Mouse (Mus musculus) left cerebral cortex, postnatal 25 days (tissue): ENCODE data around the gene Hist1h3c. TPM values are rescaled to one million over a fixed set of nuclear protein-coding genes. Genes with fewer than 3 reads are reported as not detected.
"Not testable (repeated sequence)": the region's sequence is repeated elsewhere in the genome, so short reads cannot be mapped to it uniquely, and the experiment has no call there.

Source experiments
- DNase-seq, 2 experiments: peaks; one replicate each; pipeline ENCODE4 v3.0.0; 2022; ENCODE audit warnings: low spot score in 2 of 2, mixed read lengths in 1 of 2
- intact Hi-C: fragments of 180-260 bp; cut with DNase I; formaldehyde crosslinking; loops from one replicate; pipeline ENCODE4 v1.15.1; 2025
- total RNA-seq, 2 experiments: library from RNA; stranded (reverse); gene quantifications; 2 replicates each; pipeline ENCODE4 v1.2.3; 2021

Gene Hist1h3c
- 1 to 10 TPM; 1.9 to 2.6 TPM for total RNA-seq

GRCm38 (mm10) chr13:23745381-23746161 lies at the start of gene Hist1h3c:
TSS of gene Hist1h3c (minus strand) at chr13:23745602.
- DNase-seq, result peak; percentile 86 to 90
- intact Hi-C loops, result no loop called here

- intact Hi-C loops, result loop anchor here (2.0 to 5.0 kb wide), 3 partner anchors 92 to 525 kb away; no protein-coding TSS in a partner anchor
- DNase-seq, result peak; percentile 54 to 64
Observed at GRCm38 (mm10) chr13:23792520-23792919, 47.1 kb upstream of the Hist1h3c start.

DNA sequence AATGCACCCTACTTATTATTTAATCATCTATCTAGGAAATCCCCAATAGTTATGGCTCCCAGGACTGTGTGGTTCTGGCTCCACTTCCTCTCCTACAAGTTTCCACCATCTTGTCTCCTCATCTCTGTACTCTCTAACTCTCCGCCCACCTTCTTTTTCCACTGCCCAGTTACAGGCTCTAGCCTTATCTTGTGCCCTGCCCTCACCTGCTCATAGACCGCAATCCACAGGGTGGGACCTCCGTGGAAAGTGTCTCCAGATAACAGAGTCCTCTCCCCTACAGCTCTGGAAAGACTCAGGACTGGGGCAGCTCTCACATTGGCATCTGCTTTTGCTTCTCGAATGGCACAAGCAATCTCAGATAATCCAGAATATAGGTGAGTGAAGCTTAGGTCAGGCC lies 33.6 kb upstream of the Hist1h3c start:
- DNase-seq, result no peak
- intact Hi-C loops, result no loop called here

DNA sequence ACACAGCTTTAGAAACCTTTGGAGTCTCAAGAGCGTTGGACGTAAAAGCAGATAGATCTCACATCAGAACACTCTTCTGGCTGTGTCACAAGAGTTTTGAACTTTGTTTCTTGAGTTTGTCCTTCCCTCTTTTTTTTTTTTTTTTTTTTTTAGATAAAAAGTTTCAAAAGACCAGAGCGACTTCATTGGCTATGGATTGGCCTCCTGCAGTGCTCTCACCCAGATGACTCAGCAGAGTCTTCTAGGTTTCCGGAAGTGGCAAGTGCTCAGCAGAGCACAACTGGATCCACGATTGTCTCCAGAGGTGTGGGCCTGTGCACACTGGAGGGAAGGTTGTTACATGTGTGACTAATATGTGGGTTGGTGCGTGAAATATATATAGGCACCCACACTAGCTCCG lies 32.9 kb upstream of the Hist1h3c start:
- intact Hi-C loops, result no loop called here
- no peak for DNase-seq

GRCm38 (mm10) chr13:23772561-23773313 lies 27.3 kb upstream of the Hist1h3c start:
- DNase-seq, result peak; percentile 46 to 73

GRCm38 (mm10) chr13:23769613-23770012 lies 24.2 kb upstream of the Hist1h3c start, which contains the start of gene Trim38:
TSS of gene Trim38 (plus strand) at chr13:23769913.
- intact Hi-C loops, result loop anchor here (10.0 kb wide), 1 partner anchor 335 kb away; no protein-coding TSS in a partner anchor
- DNase-seq, result not testable (repeated sequence)

More at GRCm38 (mm10) chr13:23772561-23773313, 27.3 kb upstream of the Hist1h3c start:
- intact Hi-C loops, result no loop called here

- no peak for DNase-seq
- intact Hi-C loops, result loop anchor here (10.0 kb wide), 1 partner anchor 334 kb away; no protein-coding TSS in a partner anchor
Observed at GRCm38 (mm10) chr13:23768834-23769397, 23.5 kb upstream of the Hist1h3c start.

- no peak for DNase-seq
- intact Hi-C loops, result loop anchor here (10.0 kb wide), 1 partner anchor 332 kb away; no protein-coding TSS in a partner anchor
Observed at GRCm38 (mm10) chr13:23766772-23767171, 21.4 kb upstream of the Hist1h3c start.

DNA sequence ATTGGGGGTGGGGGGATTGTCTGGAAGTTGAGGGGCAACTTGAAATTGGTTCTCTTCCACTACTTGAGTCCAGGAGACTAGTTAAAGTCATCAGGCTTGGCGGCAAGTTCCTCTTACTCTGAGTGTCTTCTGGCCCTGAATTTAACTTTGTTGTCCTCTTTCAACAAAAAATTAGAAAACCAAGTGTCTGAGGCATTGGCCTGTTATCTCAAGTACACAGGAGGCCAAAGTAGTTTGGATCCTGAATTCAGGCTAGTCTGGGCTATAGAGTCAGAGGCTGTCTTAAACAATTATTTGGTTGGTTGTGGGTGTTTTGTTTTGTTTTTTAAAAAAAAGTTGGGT lies 19.7 kb upstream of the Hist1h3c start:
- intact Hi-C loops, result loop anchor here (10.0 kb wide), 1 partner anchor 330 kb away; no protein-coding TSS in a partner anchor

DNA sequence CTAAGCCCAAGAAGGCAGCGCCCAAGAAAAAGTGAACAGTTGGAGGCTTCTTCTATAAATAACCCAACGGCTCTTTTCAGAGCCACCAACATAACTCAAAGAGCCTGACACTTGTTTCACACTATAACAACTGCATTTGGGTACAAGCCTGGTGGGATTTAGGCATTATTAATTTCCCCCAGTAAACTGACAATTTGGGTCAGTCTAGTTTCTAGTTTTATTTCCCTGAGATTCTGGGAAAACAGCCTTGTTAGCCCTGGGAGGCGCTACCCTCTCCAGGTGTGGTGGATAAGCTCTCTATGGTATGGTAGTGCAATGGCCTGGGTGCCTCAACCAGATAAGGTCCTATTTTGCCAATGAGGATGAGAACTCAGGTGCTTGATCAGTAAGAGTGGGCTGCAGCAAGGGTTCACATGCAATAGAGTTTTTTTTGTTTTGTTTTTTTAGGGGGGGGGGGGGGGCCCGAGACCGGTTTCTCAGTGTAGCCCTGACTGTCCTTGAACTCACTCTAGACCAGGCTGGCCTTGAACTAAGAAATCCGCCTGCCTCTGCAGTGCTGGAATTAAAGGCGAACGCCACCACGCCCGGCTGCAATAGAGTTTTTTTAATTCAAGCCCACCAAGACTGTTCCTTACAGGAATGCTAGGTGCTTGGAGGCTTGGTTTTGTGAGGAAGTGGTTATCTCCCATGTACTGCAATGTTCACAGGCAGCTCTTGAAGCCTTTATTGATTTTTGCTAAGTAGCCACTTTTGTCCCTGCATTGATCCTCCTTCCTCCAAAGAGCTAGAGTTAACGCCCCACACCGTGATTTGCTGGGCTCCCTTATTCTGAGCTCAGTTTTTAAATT lies 19.1 kb upstream of the Hist1h3c start:
- intact Hi-C loops, result loop anchor here (10.0 kb wide), 1 partner anchor 330 kb away; no protein-coding TSS in a partner anchor
- no peak for DNase-seq

More for the DNA sequence above, 19.7 kb upstream of the Hist1h3c start:
- no peak for DNase-seq

GRCm38 (mm10) chr13:23763586-23764323 lies 18.4 kb upstream of the Hist1h3c start, which contains the start of gene Hist1h1a:
TSS of gene Hist1h1a (plus strand) at chr13:23763666.
- intact Hi-C loops, result loop anchor here (10.0 kb wide), 1 partner anchor 329 kb away; no protein-coding TSS in a partner anchor
- DNase-seq, result peak; percentile 84 to 92

DNA sequence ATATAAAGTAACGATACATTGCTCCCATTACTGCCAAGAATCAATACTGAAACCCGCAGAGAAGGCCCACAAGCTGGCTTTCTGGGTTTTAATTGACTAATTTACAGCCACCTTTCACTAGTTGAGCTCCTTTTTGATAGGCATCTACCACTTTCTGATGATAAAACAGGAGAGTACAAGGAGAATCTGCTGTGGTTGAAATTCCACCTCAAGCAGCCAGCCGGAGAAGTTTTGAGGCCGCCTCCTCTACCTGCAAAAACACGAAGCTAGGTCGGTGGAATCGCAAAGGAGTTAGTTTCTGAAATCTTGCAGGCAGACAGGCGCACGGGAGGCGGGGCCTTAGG lies 17.8 kb upstream of the Hist1h3c start:
- intact Hi-C loops, result loop anchor here (10.0 kb wide), 1 partner anchor 328 kb away; no protein-coding TSS in a partner anchor
- no peak for DNase-seq

DNA sequence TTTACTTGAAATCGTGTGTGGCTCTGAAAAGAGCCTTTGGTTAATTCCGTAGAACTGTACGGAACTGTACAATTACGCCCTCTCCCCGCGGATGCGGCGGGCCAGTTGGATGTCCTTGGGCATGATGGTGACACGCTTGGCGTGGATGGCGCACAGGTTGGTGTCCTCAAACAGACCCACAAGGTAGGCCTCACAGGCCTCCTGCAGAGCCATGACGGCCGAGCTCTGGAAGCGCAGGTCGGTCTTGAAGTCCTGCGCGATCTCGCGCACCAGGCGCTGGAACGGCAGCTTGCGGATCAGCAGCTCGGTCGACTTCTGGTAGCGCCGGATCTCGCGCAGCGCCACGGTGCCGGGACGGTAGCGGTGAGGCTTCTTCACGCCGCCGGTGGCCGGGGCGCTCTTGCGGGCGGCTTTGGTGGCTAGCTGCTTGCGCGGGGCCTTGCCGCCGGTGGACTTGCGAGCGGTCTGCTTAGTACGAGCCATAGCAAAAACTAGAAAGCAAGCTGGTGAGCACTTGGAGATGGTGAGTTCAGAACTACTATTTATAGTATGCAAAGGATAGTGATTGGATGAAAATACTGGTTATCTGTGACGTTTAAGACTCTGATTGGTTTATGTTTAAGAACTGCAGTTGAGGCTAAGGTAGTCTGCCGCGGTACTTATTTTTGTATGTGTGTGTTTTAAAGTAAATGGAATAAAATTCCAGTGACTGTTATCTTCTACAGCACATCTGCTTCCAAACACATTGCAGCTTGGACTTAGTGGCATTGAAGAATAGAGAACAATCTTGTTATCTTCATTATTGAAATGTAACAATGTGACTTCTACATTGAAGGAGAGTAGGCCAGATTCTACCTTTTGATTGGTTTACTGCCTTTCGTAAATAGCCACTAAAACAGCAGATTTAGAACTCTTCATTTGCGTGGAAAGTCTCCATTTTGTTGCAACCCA lies 16.7 kb upstream of the Hist1h3c start, which contains the start of gene Hist1h3a:
TSS of gene Hist1h3a (minus strand) at position 516 of the 951 bp plus-strand sequence.
- intact Hi-C loops, result loop anchor here (10.0 kb wide), 1 partner anchor 327 kb away; no protein-coding TSS in a partner anchor

GRCm38 (mm10) chr13:23760972-23761864 lies 15.8 kb upstream of the Hist1h3c start, which contains the start of gene Hist1h4a:
TSS of gene Hist1h4a (minus strand) at chr13:23761230.
- intact Hi-C loops, result loop anchor here (10.0 kb wide), 1 partner anchor 326 kb away; no protein-coding TSS in a partner anchor
- DNase-seq, result peak; percentile 98 to 99

More for the DNA sequence above, 16.7 kb upstream of the Hist1h3c start, which contains the start of gene Hist1h3a:
- DNase-seq, result peak; percentile 79 to 90

GRCm38 (mm10) chr13:23760240-23760971 lies 15.0 kb upstream of the Hist1h3c start:
- DNase-seq, result peak in 1 of 2 experiments; percentile 30
- intact Hi-C loops, result loop anchor here (10.0 kb wide), 1 partner anchor 326 kb away; no protein-coding TSS in a partner anchor
